Mouse (Mus musculus) myocyte (in vitro differentiated cells): ENCODE measurements around the gene Nit1. TPM values are rescaled to one million over a fixed set of nuclear protein-coding genes. Genes with fewer than 3 reads are reported as not detected.

ENCODE experiments used
- H3K27me3 ChIP-seq: one replicate; pipeline ENCODE4 v1.6.1; 2011; ENCODE audit not compliant: control insufficient read depth, insufficient read depth, insufficient read length
- H3K36me3 ChIP-seq: one replicate; pipeline ENCODE4 v1.6.1; 2011; ENCODE audit not compliant: control insufficient read depth, insufficient read depth
- H3K4me2 ChIP-seq: one replicate; pipeline ENCODE4 v1.6.1; 2011; ENCODE audit warnings: low read depth, control low read depth
- H3K4me3 ChIP-seq: one replicate; pipeline ENCODE4 v1.5.1; 2011; ENCODE audit warnings: mild to moderate bottlenecking, control low read depth, moderate library complexity
- H3K79me2 ChIP-seq: one replicate; pipeline ENCODE4 v1.6.1; 2011; ENCODE audit not compliant: control insufficient read depth, insufficient read depth
- H3ac ChIP-seq: one replicate; pipeline ENCODE4 v1.6.1; 2011; ENCODE audit not compliant: control insufficient read depth, insufficient read length
- CEBPB ChIP-seq: IDR thresholded peaks from 2 replicates; pipeline ENCODE4 v1.6.1; 2011; ENCODE audit warnings: mild to moderate bottlenecking, moderate library complexity; ENCODE audit not compliant: poor library complexity, insufficient read depth, severe bottlenecking
- E2F4 ChIP-seq: IDR thresholded peaks from one replicate; pipeline ENCODE4 v1.6.1; 2011; ENCODE audit warnings: mild to moderate bottlenecking, control low read depth, moderate library complexity; ENCODE audit not compliant: insufficient read depth
- MAX ChIP-seq: IDR thresholded peaks from one replicate; pipeline ENCODE4 v1.6.1; 2011; ENCODE audit warnings: low read depth, mild to moderate bottlenecking, control low read depth
- MYOD1 ChIP-seq, 3 experiments: IDR thresholded peaks; one replicate each; pipeline ENCODE4 v1.6.1; 2011; ENCODE audit warnings: control low read depth in 2 of 3, low read depth in 2 of 3, mild to moderate bottlenecking in 2 of 3, moderate library complexity in 1 of 3; ENCODE audit not compliant: insufficient read length in 2 of 3, control insufficient read depth in 1 of 3
- MYOG ChIP-seq, 3 experiments: IDR thresholded peaks; one replicate each; pipeline ENCODE4 v1.6.1; 2011; ENCODE audit warnings: control low read depth in 2 of 3, low read depth in 2 of 3, mild to moderate bottlenecking in 2 of 3; ENCODE audit not compliant: insufficient read length in 2 of 3, control insufficient read depth in 1 of 3, insufficient read depth in 1 of 3
- POLR2A ChIP-seq: IDR thresholded peaks from one replicate; pipeline ENCODE4 v1.6.1; 2011; ENCODE audit warnings: low read depth, mild to moderate bottlenecking, control low read depth, moderate library complexity; ENCODE audit not compliant: insufficient read length
- POLR2AphosphoS2 ChIP-seq: IDR thresholded peaks from one replicate; pipeline ENCODE4 v1.6.1; 2011; ENCODE audit warnings: low read depth, control low read depth; ENCODE audit not compliant: insufficient read length
- REST ChIP-seq: IDR thresholded peaks from one replicate; pipeline ENCODE4 v1.6.1; 2011; ENCODE audit warnings: mild to moderate bottlenecking, control low read depth, moderate library complexity; ENCODE audit not compliant: insufficient read depth, insufficient read length
- SRF ChIP-seq: IDR thresholded peaks from one replicate; pipeline ENCODE4 v1.6.1; 2011; ENCODE audit warnings: low read depth; ENCODE audit not compliant: control insufficient read depth, insufficient read length
- TCF12 ChIP-seq: IDR thresholded peaks from one replicate; pipeline ENCODE4 v1.6.1; 2011; ENCODE audit warnings: mild to moderate bottlenecking, control low read depth; ENCODE audit not compliant: poor library complexity, insufficient read depth, severe bottlenecking
- TCF3 ChIP-seq: IDR thresholded peaks from one replicate; pipeline ENCODE4 v1.6.1; 2011; ENCODE audit warnings: low read depth, control low read depth; ENCODE audit not compliant: insufficient read length
- USF1 ChIP-seq: IDR thresholded peaks from one replicate; pipeline ENCODE4 v1.6.1; 2011; ENCODE audit warnings: low read depth, mild to moderate bottlenecking, control low read depth, moderate library complexity
- polyA plus RNA-seq: library from polyadenylated mRNA; unstranded; fragments of >200 nt; fragmentation: generic; extraction: Trizol; gene quantifications from one replicate; pipeline ENCODE4 v1.2.1, GENCODE M21; 2012; ENCODE audit warnings: missing spikeins

Nit1 gene
- polyA plus RNA-seq, 1 experiment, result 31.8 TPM

GRCm38 (mm10) chr1:171373946-171374345 is 28.5 kb upstream of the Nit1 start:
- Histone ChIP-seq H3K4me3 (no peak overlapping the region), H3ac (no peak overlapping the region)

DNA sequence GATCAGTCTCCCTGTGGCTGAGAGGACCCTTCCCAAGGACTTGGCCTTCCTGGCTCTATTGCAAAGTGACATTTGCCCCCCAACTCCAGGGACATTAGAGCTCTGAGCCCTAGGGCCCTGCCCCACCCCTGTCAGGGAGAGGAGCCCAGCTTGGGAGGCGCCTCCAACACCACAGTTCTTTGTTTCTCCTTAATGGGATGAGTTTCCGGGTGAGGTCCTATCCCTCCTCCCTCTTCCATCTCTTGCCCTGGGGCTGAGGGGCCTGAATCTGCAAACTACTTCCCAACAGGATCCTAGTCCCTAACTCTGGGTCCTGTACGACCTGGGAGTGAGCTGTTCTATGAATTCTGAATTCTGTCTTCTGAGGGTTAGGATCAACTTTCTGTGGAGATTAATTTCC is 27.4 kb upstream of the Nit1 start:
- H3K79me2 ChIP-seq, result no peaks in the 10 kb centered on the region
- H3K36me3 ChIP-seq, result no peaks in the 10 kb centered on the region
- no peaks in the 10 kb centered on the region for H3K27me3 ChIP-seq
- H3K4me2 ChIP-seq, result no peak overlapping the region
- TF ChIP-seq MYOG (IDR thresholded peaks at IDR 0.05; ENCODE audit: control insufficient read depth in 1 of 3, insufficient read depth in 1 of 3, insufficient read length in 2 of 3, low read depth in 2 of 3), result no peak
- no peak for TF ChIP-seq POLR2A
- no peak for TF ChIP-seq POLR2AphosphoS2
- no peak for TF ChIP-seq MYOD1 (IDR thresholded peaks at IDR 0.05; ENCODE audit: control insufficient read depth in 1 of 3, insufficient read length in 2 of 3, low read depth in 2 of 3)
- no peak for TF ChIP-seq MAX
- no peak for TF ChIP-seq USF1
- no peak for TF ChIP-seq REST
- TF ChIP-seq CEBPB, result no peak
- TF ChIP-seq TCF12, result no peak
- no peak for TF ChIP-seq E2F4
- TF ChIP-seq TCF3, result no peak
- TF ChIP-seq SRF, result no peak
- no peak overlapping the region for H3ac ChIP-seq
- H3K4me3 ChIP-seq, result no peak overlapping the region

More at GRCm38 (mm10) chr1:171373946-171374345, 28.5 kb upstream of the Nit1 start:
- no peaks in the 10 kb centered on the region for H3K79me2 ChIP-seq
- no peak overlapping the region for H3K4me2 ChIP-seq
- no peak for TF ChIP-seq MYOG (IDR thresholded peaks at IDR 0.05; ENCODE audit: control insufficient read depth in 1 of 3, insufficient read depth in 1 of 3, insufficient read length in 2 of 3, low read depth in 2 of 3)
- TF ChIP-seq E2F4, result no peak
- no peak for TF ChIP-seq MAX
- no peak for TF ChIP-seq MYOD1 (IDR thresholded peaks at IDR 0.05; ENCODE audit: control insufficient read depth in 1 of 3, insufficient read length in 2 of 3, low read depth in 2 of 3)
- TF ChIP-seq TCF12, result no peak
- TF ChIP-seq SRF, result no peak
- TF ChIP-seq TCF3, result no peak
- no peak for TF ChIP-seq POLR2AphosphoS2
- no peak for TF ChIP-seq USF1
- no peak for TF ChIP-seq REST
- no peak for TF ChIP-seq CEBPB
- H3K27me3 ChIP-seq, result no peaks in the 10 kb centered on the region
- no peaks in the 10 kb centered on the region for H3K36me3 ChIP-seq

GRCm38 (mm10) chr1:171369845-171370556 is 24.6 kb upstream of the Nit1 start, which contains the start of gene Nectin4:
Gene Nectin4 (plus strand): TSS chr1:171370099.
- H3K4me2 ChIP-seq, result no peak within 1 kb of the TSS
- TF ChIP-seq E2F4 (no peak), REST (no peak), POLR2A (no peak), SRF (no peak), MAX (no peak), USF1 (no peak), TCF12 (no peak), CEBPB (no peak), TCF3 (no peak), MYOG (IDR thresholded peaks at IDR 0.05; ENCODE audit: control insufficient read depth in 1 of 3, insufficient read depth in 1 of 3, insufficient read length in 2 of 3, low read depth in 2 of 3) (no peak), POLR2AphosphoS2 (no peak), MYOD1 (IDR thresholded peaks at IDR 0.05; ENCODE audit: control insufficient read depth in 1 of 3, insufficient read length in 2 of 3, low read depth in 2 of 3) (no peak)
- H3K27me3 ChIP-seq, result no peaks in the 10 kb centered on the region
- no peak within 1 kb of the TSS for H3K4me3 ChIP-seq
- H3K36me3 ChIP-seq, result no peaks in the 10 kb centered on the region
- H3K79me2 ChIP-seq, result no peaks in the 10 kb centered on the region
- no peak within 1 kb of the TSS for H3ac ChIP-seq

GRCm38 (mm10) chr1:171365934-171366333 is 20.5 kb upstream of the Nit1 start:
- Histone ChIP-seq H3K27me3 (no peaks in the 10 kb centered on the region), H3K4me3 (no peak overlapping the region), H3K36me3 (no peaks in the 10 kb centered on the region), H3K4me2 (no peak overlapping the region), H3ac (no peak overlapping the region), H3K79me2 (no peaks in the 10 kb centered on the region)
- TF ChIP-seq SRF (no peak), REST (no peak), POLR2AphosphoS2 (no peak), MYOG (IDR thresholded peaks at IDR 0.05; ENCODE audit: control insufficient read depth in 1 of 3, insufficient read depth in 1 of 3, insufficient read length in 2 of 3, low read depth in 2 of 3) (no peak), USF1 (no peak), CEBPB (no peak), MYOD1 (IDR thresholded peaks at IDR 0.05; ENCODE audit: control insufficient read depth in 1 of 3, insufficient read length in 2 of 3, low read depth in 2 of 3) (no peak), TCF12 (no peak), MAX (no peak), POLR2A (no peak)
